Mouse (Mus musculus) heart, postnatal 0 days (tissue): ENCODE measurements around the gene L3mbtl2. TPM values are rescaled to one million over a fixed set of nuclear protein-coding genes. Genes with fewer than 3 reads are reported as not detected.

ENCODE experiments used
- ATAC-seq: fragments of 200-750 bp; cut with Nextera tagmentation; 2 replicates; pipeline ENCODE4 v1.8.0; 2017; ENCODE audit warnings: low read depth, moderate number of reproducible peaks, moderate library complexity; ENCODE audit not compliant: insufficient read depth
- DNase-seq: peaks from one replicate; pipeline ENCODE4 v3.0.0-alpha.2; 2016; ENCODE audit warnings: low spot score
- H3K27ac ChIP-seq: fragments of 300-500 bp; sonication (generic); 2 replicates; pipeline ENCODE4 v1.5.1; 2014; ENCODE audit warnings: low read depth, mild to moderate bottlenecking
- H3K27me3 ChIP-seq: fragments of 300-500 bp; sonication (generic); 2 replicates; pipeline ENCODE4 v1.6.1; 2014; ENCODE audit warnings: low read length, mixed read lengths; ENCODE audit not compliant: control insufficient read depth, insufficient read depth
- H3K36me3 ChIP-seq: fragments of 300-500 bp; sonication (generic); replicated peaks from 2 replicates; pipeline ENCODE4 v1.6.1; 2014; ENCODE audit warnings: low read length, mixed read lengths; ENCODE audit not compliant: control insufficient read depth, insufficient read depth
- H3K4me1 ChIP-seq: fragments of 300-500 bp; sonication (generic); 2 replicates; pipeline ENCODE4 v1.6.1; 2014; ENCODE audit warnings: antibody characterized with exemption; ENCODE audit not compliant: control insufficient read depth, insufficient read depth
- H3K4me2 ChIP-seq: fragments of 300-500 bp; sonication (generic); 2 replicates; pipeline ENCODE4 v1.6.1; 2014; ENCODE audit warnings: low read depth, mild to moderate bottlenecking, low read length, moderate library complexity
- H3K4me3 ChIP-seq: fragments of 300-500 bp; sonication (generic); 2 replicates; pipeline ENCODE4 v1.5.1; 2014; ENCODE audit warnings: low read depth, low read length
- H3K9ac ChIP-seq: fragments of 300-500 bp; sonication (generic); replicated peaks from 2 replicates; pipeline ENCODE4 v1.6.1; 2014; ENCODE audit warnings: low read depth, low read length, mixed read lengths
- H3K9me3 ChIP-seq: fragments of 300-500 bp; sonication (generic); replicated peaks from 2 replicates; pipeline ENCODE4 v1.6.1; 2016; ENCODE audit warnings: low read length; ENCODE audit not compliant: control insufficient read depth
- CTCF ChIP-seq: IDR thresholded peaks from 2 replicates; pipeline ENCODE4 v1.5.1; 2016; ENCODE audit warnings: antibody characterized with exemption, control low read depth, low read depth
- EP300 ChIP-seq: IDR thresholded peaks from 2 replicates; pipeline ENCODE4 v1.6.1; 2016; ENCODE audit warnings: antibody characterized with exemption, low read depth
- WGBS: fragments of 180-500 bp; shearing (Covaris S2); extraction: QIAGEN DNeasy Blood & Tissue Kit; methylation state at CpG from one replicate; pipeline ENCODE4 v1.1.7; 2014; 5-methylcytosine and 5-hydroxymethylcytosine counted together
- polyA plus RNA-seq: library from polyadenylated mRNA; unstranded; fragments of >200 nt; fragmentation: Nextera tagmentation; extraction: Ambion mirVana; gene quantifications from 2 replicates; pipeline ENCODE4 v1.2.1, GENCODE M21; 2015
- total RNA-seq: library from RNA; depleted of rRNA; stranded (reverse); fragments of >200 nt; gene quantifications from 2 replicates; pipeline ENCODE4 v1.2.3, GENCODE M21; 2014; ENCODE audit warnings: low replicate concordance

The L3mbtl2 gene
- total and polyA plus RNA-seq, 2 experiments from 2014 or later: 9.3 to 18.6 TPM

GRCm38 (mm10) chr15:81709686-81710085 lies 46.0 kb downstream of the L3mbtl2 start:
- no peaks in the 10 kb centered on the region for H3K27me3 ChIP-seq
- DNase-seq (no peak), ATAC-seq (no peak)
- H3K9me3 ChIP-seq: no peaks in the 10 kb centered on the region
- H3K36me3 ChIP-seq: peaks cover 90% of the 10 kb centered on the region
- H3K4me3 ChIP-seq: no peak overlapping the region
- H3K9ac ChIP-seq: no peak overlapping the region
- H3K27ac ChIP-seq: no peak overlapping the region
- H3K4me1 ChIP-seq: no peaks in the 10 kb centered on the region
- no peak for TF ChIP-seq CTCF
- no peak for TF ChIP-seq EP300
- WGBS: 86% methylated on average over 1 of the region's 1 CpGs
- H3K4me2 ChIP-seq: no peak overlapping the region

DNA sequence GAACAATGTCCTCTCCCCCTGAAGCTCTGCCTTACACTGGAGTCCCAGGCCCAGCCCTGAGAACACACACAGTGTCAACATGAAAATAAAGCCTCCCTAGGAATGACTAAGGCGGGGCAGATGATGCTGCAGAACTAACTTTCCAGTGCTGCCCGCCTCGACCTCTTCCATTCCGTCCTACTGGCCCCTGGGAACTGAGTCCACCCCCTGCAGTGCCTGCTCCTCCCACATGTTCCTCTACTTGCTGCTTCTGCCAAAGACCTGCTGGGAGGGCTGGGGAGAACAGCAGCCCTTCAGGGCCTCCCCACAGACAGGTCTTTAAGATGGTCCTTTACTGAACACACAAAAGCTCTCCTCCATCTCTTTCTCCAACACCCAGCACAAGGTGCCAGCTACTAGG lies 47.1 kb downstream of the L3mbtl2 start:
- TF ChIP-seq CTCF (no peak), EP300 (no peak)
- Histone ChIP-seq H3K4me2 (no peak overlapping the region), H3K9me3 (no peaks in the 10 kb centered on the region), H3K36me3 (peaks cover 89% of the 10 kb centered on the region), H3K4me1 (no peaks in the 10 kb centered on the region), H3K27me3 (no peaks in the 10 kb centered on the region), H3K27ac (no peak overlapping the region), H3K4me3 (no peak overlapping the region), H3K9ac (no peak overlapping the region)
- 86% methylated on average over 4 of the region's 4 CpGs for WGBS
- no peak for DNase-seq
- no peak for ATAC-seq

DNA sequence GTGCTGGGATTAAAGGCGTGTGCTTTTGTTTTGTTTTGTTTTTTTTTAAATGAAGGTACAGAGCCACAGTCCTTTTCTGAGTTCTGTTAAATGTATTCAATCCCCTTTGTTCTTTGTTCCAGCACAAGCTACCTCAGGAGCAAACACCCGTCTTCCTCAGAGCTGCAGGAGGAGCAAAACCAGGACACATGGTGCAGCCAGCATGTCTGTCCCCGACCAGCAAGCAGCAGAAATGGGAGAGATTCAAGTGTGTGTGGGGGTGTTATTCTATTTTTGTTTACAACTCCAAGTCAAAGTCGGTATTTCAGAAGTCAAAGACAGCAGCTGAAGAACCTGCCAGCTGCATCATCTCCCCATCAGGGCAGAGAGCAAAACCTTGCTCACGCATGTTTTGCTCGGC lies 50.1 kb downstream of the L3mbtl2 start:
- Histone ChIP-seq H3K9me3 (no peaks in the 10 kb centered on the region), H3K27me3 (no peaks in the 10 kb centered on the region), H3K4me1 (no peaks in the 10 kb centered on the region), H3K27ac (no peak overlapping the region), H3K4me2 (no peak overlapping the region), H3K36me3 (peaks cover 91% of the 10 kb centered on the region), H3K9ac (no peak overlapping the region), H3K4me3 (no peak overlapping the region)
- ATAC-seq (no peak), DNase-seq (no peak)
- TF ChIP-seq CTCF (no peak), EP300 (no peak)
- 74% methylated on average over 6 of the region's 6 CpGs for WGBS

DNA sequence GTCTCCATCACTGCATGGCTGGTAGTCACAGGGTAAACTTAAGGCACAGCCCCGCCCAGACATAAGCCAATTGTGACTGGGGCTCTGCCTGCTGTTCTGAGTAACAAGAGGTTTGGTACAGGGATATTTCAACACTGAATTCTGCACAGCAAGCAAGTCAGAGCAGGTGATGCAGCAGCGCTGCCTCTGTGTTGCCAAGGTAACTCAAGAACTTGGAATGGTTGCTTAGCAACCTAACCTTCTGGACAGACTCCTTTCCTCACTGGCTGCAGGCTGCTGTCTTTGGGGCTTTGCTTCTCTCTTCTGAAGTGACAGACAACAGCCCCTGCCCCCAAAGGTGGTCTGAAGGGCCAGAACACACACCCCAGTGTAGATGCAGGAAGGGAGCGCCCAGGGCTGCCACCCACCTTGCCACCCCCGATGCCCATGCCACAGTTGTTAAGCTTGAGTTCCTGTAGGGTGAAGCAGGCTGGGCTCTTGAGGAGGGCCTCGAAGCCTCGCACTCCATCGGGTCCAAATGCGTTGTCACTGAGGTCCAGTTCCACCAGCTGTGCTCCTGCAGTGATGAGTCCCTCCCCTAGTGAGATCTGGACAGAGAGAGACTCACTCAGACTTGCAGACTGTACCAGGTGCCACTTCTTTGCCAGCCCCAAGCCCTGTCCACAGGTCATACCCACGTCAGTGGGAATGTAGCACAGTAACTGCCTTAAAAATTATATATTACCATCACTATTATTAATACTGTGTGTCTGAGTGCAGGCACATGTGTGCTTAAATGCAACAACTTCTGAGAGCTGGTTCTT lies 54.8 kb downstream of the L3mbtl2 start:
- no peak for ATAC-seq

DNA sequence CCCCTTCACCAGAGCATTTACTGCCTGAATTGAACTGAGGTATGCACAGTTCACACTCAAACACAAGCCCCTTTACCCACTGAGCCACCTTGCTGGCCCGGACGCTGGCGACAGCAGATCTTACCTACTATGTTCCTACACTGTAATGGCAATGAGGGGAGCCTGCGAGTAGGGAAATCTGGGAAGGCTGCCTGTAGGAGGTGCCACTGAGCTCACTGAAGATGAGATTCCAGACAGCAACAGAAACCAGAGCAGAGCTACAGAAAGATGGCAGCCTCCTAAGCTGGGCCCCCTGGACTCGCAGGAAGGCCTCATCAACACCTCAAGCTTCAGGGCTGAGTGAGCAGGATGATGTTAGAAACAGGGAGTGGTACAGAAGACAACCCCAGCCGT lies 55.4 kb downstream of the L3mbtl2 start:
- H3K4me3 ChIP-seq: no peak overlapping the region
- TF ChIP-seq EP300 (no peak), CTCF (no peak)
- H3K27ac ChIP-seq: no peak overlapping the region
- H3K9me3 ChIP-seq: no peaks in the 10 kb centered on the region
- WGBS: 86% methylated on average over 6 of the region's 6 CpGs
- no peak overlapping the region for H3K4me2 ChIP-seq
- no peaks in the 10 kb centered on the region for H3K27me3 ChIP-seq
- no peak for DNase-seq
- H3K36me3 ChIP-seq: peaks cover 94% of the 10 kb centered on the region
- H3K9ac ChIP-seq: no peak overlapping the region
- no peaks in the 10 kb centered on the region for H3K4me1 ChIP-seq
- no peak for ATAC-seq

More for the DNA sequence above, 54.8 kb downstream of the L3mbtl2 start:
- H3K4me1 ChIP-seq: no peaks in the 10 kb centered on the region
- no peak overlapping the region for H3K4me2 ChIP-seq
- no peak overlapping the region for H3K27ac ChIP-seq
- H3K9ac ChIP-seq: no peak overlapping the region
- DNase-seq: no peak
- H3K9me3 ChIP-seq: no peaks in the 10 kb centered on the region
- peaks cover 92% of the 10 kb centered on the region for H3K36me3 ChIP-seq
- H3K27me3 ChIP-seq: no peaks in the 10 kb centered on the region
- no peak overlapping the region for H3K4me3 ChIP-seq
- no peak for TF ChIP-seq CTCF
- TF ChIP-seq EP300: no peak
- 96% methylated on average over 9 of the region's 9 CpGs for WGBS

DNA sequence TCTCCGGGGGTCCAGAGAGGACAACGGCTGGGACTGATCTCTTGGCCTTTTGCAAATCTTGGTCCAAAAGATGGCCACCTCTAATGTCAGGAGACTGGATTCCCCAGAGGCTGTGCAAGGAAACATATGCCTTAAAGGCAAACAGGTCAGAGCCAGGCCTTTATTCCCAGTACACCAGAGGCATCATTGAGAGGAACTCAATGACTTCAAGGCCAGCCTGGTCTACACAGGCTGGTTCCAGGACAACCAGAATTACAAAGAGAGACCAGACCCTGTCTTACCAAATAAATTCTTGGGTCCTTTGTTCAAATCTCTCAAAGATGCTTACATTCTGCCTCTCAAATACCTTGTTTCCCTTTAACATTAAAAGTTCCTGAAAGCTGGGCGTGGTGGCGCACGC lies 58.7 kb downstream of the L3mbtl2 start:
- H3K4me3 ChIP-seq: no peak overlapping the region
- H3K4me1 ChIP-seq: no peaks in the 10 kb centered on the region
- H3K27ac ChIP-seq: no peak overlapping the region
- TF ChIP-seq EP300: no peak
- TF ChIP-seq CTCF: no peak
- 93% methylated on average over 5 of the region's 5 CpGs for WGBS
- no peak for DNase-seq
- ATAC-seq: no peak
- no peaks in the 10 kb centered on the region for H3K9me3 ChIP-seq
- peaks cover 76% of the 10 kb centered on the region for H3K36me3 ChIP-seq
- no peak overlapping the region for H3K9ac ChIP-seq
- H3K4me2 ChIP-seq: no peak overlapping the region
- no peaks in the 10 kb centered on the region for H3K27me3 ChIP-seq
